Mouse (Mus musculus) layer of hippocampus, adult 8-10 months (tissue): ENCODE measurements at regions not wholly inside any gene's neighbourhood (a gene's known extent, or its start where the extent isn't known, plus 50 kb on each side); places are given as distances from the start of the nearest gene placed in this dataset.

Source experiments
- DNase-seq, 2 experiments: peaks; one replicate each; pipeline ENCODE4 v3.0.0; 2022; ENCODE audit warnings: low spot score in 2 of 2

- no peak for DNase-seq
Observed at GRCm38 (mm10) chr12:25905614-25906013, 509.4 kb downstream of the Rnf144a start.

GRCm38 (mm10) chr12:25896543-25896942, 518.5 kb downstream of the Rnf144a start:
- DNase-seq, result no peak

GRCm38 (mm10) chr12:25895691-25896090, 519.4 kb downstream of the Rnf144a start:
- no peak for DNase-seq

GRCm38 (mm10) chr12:25891391-25892167, 523.5 kb downstream of the Rnf144a start:
- DNase-seq, result no peak

- DNase-seq, result no peak
Observed at GRCm38 (mm10) chr12:25890722-25891121, 524.3 kb downstream of the Rnf144a start.

GRCm38 (mm10) chr12:25883771-25884171, 531.3 kb downstream of the Rnf144a start:
- peak in 1 of 2 experiments; percentile 46 for DNase-seq

- DNase-seq, result no peak
Observed at GRCm38 (mm10) chr12:25871816-25872215, 543.2 kb downstream of the Rnf144a start.

- DNase-seq, result peak; percentile 83 to 87
Observed at GRCm38 (mm10) chr12:25871001-25871461, 544.0 kb downstream of the Rnf144a start.

- DNase-seq, result no peak
Observed at GRCm38 (mm10) chr12:25869846-25870245, 545.2 kb downstream of the Rnf144a start.

- DNase-seq, result no peak
Observed at GRCm38 (mm10) chr12:25865063-25865462, 550.0 kb downstream of the Rnf144a start.

- DNase-seq, result peak in 1 of 2 experiments; percentile 38
Observed at GRCm38 (mm10) chr12:25864113-25864852, 550.8 kb downstream of the Rnf144a start.

- no peak for DNase-seq
Observed at GRCm38 (mm10) chr12:25861100-25861499, 554.0 kb downstream of the Rnf144a start.

GRCm38 (mm10) chr12:25858397-25858796, 556.7 kb downstream of the Rnf144a start:
- no peak for DNase-seq

- no peak for DNase-seq
Observed at GRCm38 (mm10) chr12:25830057-25830456, 585.0 kb downstream of the Rnf144a start.

- DNase-seq, result no peak
Observed at GRCm38 (mm10) chr12:25827961-25828360, 587.1 kb downstream of the Rnf144a start.

- DNase-seq, result no peak
Observed at GRCm38 (mm10) chr12:25826928-25827327, 588.1 kb downstream of the Rnf144a start.

- no peak for DNase-seq
Observed at GRCm38 (mm10) chr12:25826451-25826850, 588.6 kb downstream of the Rnf144a start.

GRCm38 (mm10) chr12:25816248-25816647, 598.8 kb downstream of the Rnf144a start:
- DNase-seq, result no peak

GRCm38 (mm10) chr12:25795092-25795491, 620.0 kb downstream of the Rnf144a start:
- no peak for DNase-seq

GRCm38 (mm10) chr12:25794571-25794970, 620.5 kb downstream of the Rnf144a start:
- DNase-seq, result no peak

GRCm38 (mm10) chr12:25792571-25793075, 622.4 kb downstream of the Rnf144a start:
- DNase-seq, result no peak

- no peak for DNase-seq
Observed at GRCm38 (mm10) chr12:25790956-25791355, 624.1 kb downstream of the Rnf144a start.
